Mouse (Mus musculus) brain, embryonic 14.5 days (tissue): ENCODE measurements around the gene Fopnl.

Experiments
- CTCF ChIP-seq: fragments of 200-500 bp; IDR thresholded peaks from 2 replicates; pipeline ENCODE4 v1.5.1; 2012; ENCODE audit warnings: inconsistent platforms, mild to moderate bottlenecking, moderate library complexity, borderline replicate concordance; ENCODE audit not compliant: insufficient read depth, insufficient read length; ENCODE audit errors: extremely low read depth
- POLR2A ChIP-seq: fragments of 200-500 bp; IDR thresholded peaks from 2 replicates; pipeline ENCODE4 v1.6.1; 2012; ENCODE audit warnings: mild to moderate bottlenecking, inconsistent platforms, borderline replicate concordance; ENCODE audit not compliant: poor library complexity, insufficient read depth, insufficient read length, severe bottlenecking; ENCODE audit errors: extremely low read depth

DNA sequence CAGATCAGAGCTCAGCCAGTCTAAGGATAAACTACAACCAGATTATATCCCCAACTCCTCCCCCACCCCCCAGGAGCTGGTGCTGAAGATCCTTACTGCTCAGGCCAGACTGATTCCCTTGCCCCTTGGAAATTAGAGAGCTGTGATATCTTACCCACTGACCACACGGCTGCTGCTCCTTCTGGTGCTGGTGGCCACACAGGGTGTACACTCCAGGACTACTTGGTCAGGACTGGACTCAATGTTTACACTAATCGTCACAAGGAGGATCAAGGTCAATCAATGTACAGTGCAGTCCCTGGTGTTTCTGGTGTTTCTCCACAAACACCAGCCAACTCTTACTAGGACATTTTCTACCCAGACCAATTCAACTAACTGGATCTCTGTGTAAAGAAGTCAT is 40.7 kb upstream of the Fopnl start:
- TF ChIP-seq CTCF: no peak
- TF ChIP-seq POLR2A: no peak
